Mouse (Mus musculus) kidney, postnatal 25 days (tissue): ENCODE results near the gene Litaf.
A peak's percentile ranks its signal among the peaks of the same experiment; 100 is the strongest.
"Not testable (repeated sequence)": the region's sequence is repeated elsewhere in the genome, so short reads cannot be mapped to it uniquely, and the experiment has no call there.

Experiments used
- DNase-seq, 2 experiments: peaks; one replicate each; pipeline ENCODE4 v3.0.0; 2021; ENCODE audit warnings: mixed read lengths in 2 of 2

Gene Litaf

GRCm38 (mm10) chr16:10990763-10991162 lies 75.2 kb downstream of the Litaf start:
- peak; percentile 21 to 48 for DNase-seq

- peak in 1 of 2 experiments; percentile 49 for DNase-seq
Observed at GRCm38 (mm10) chr16:10989896-10990295, 76.1 kb downstream of the Litaf start.

GRCm38 (mm10) chr16:10989361-10989760 lies 76.6 kb downstream of the Litaf start:
- DNase-seq, result peak in 1 of 2 experiments; percentile 20

- DNase-seq, result no peak
Observed at GRCm38 (mm10) chr16:10988261-10988660, 77.7 kb downstream of the Litaf start.

- no peak for DNase-seq
Observed at GRCm38 (mm10) chr16:10984534-10984933, 81.4 kb downstream of the Litaf start.

DNA sequence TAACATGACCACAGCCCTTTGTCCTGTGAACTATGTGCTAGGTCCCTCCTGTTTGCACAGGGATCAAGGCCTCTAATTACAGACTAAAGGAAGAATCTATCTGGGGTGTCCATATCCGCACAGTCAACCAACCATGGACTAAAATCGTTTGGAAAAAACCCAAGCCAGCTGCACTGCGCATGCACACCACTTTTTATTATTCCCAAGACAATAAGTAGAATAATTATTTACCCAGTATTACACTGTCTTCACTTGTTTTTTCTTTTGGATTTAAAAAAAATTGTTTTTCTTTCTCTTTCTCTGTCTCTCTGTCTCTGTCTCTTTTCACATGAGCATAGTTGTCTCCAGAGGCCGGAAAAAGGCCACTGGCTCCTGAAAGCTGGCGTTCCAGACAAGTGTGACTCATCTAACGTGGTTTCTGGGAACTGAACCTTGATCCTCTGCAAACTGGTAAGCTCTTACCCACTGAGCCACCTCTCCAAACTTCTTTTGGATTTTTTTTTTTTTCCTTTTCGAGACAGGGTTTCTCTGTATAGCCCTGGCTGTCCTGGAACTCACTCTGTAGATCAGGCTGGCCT lies 84.4 kb downstream of the Litaf start:
- peak; percentile 36 to 57 for DNase-seq

- DNase-seq, result peak; percentile 38 to 56
Observed at GRCm38 (mm10) chr16:10979064-10979803, 86.7 kb downstream of the Litaf start.

DNA sequence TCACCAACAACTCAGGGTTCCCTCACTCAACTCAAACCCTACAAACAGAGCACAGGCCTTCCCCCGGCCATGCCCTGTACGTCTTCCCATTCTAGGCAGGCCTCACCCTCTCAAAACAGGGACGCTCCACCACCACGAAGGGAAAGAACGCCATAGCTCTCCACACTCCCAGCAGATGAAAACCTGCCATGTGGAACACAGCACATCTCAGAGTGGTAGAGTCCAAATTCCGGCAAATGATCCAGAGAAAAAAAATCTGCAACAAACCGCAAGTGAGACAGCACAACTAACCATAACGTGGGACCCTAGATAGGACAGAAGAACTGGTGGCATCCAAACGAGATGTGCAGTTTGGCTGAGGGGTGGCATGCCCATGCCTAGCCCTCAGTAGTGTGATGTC lies 88.1 kb downstream of the Litaf start:
- DNase-seq, result no peak

DNA sequence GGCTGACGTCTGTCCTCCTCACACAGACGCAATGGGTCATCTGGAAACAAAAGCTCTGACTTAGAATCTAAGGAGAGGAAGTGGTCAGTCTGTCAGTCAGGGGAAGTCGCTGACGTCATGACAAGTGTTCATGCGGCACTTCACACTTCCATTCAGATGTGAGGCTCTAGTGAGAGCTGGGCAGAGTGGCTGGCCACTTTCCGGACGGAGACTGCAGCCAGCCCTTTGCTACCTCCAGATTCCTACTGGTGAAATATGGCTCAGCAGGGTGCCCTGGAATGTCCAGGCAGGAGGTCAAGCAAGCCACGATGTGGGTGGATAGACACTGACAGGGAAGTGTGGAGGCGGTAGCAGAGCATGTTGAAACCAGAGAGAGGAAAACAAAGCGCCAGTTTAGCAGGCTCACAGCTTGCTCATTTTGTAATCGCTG lies 89.7 kb downstream of the Litaf start:
- DNase-seq, result peak; percentile 55 to 75

DNA sequence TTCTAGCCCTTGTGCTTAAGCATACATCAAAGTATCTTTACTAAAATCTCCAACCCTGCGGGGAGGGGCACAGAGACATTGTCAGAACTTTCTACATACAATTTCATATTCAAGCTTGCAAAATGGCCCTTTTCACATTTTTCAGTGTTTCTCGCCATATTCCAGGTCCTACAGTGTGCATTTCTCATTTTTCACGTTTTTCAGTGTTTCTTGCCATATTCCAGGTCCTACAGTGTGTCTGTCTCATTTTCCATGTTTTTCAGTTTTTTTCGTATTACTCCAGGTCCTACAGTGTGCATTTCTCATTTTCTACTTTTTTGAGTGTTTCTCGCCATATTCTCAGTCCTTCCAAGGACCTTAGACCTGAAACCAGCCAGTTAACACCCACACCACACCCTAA lies 91.0 kb downstream of the Litaf start:
- DNase-seq, result peak in 1 of 2 experiments; percentile 86

GRCm38 (mm10) chr16:10974037-10974446 lies 91.9 kb downstream of the Litaf start:
- DNase-seq, result peak; percentile 82 to 87

GRCm38 (mm10) chr16:10972259-10972658 lies 93.7 kb downstream of the Litaf start:
- DNase-seq, result peak; percentile 68 to 80

DNA sequence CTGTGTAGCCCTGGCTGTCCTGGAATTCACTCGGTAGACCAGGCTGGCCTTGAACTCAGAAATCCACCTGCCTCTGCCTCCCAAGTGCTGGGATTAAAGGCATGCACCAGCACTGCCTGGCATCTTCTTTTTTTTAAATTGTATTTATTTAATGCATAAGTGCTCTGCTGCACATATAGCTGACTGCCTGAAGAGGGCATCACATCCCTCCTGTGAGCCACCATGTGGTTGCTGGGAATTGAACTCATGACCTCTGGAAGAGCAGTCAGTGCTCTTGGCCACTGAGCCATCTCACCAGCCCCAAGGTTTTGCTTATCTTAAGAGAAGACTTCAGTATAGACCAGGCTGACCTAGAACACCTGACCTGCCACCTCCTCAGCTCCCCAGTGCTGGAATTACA lies 96.0 kb downstream of the Litaf start:
- DNase-seq, result not testable (repeated sequence)

GRCm38 (mm10) chr16:10969342-10969741 lies 96.6 kb downstream of the Litaf start:
- no peak for DNase-seq

DNA sequence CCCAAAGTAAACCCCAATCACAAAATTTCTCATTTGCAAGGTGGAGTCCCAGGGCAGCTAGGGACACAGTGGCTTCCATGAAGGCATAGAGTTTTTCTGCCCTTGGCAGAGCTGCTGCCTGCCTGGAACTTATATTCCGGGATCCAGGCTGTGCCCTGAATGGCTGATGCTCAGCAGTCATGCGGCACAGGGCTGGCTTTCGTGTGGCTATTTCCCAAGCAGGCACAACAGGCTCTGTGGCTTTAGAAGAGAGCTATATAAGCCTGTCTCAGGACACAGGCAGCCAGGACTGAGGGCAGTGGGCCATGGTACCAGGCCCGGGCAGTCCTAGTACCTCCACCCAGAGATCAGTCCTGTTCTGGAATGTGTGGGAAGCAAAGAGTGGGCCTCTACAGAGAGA lies 97.7 kb downstream of the Litaf start:
- DNase-seq, result peak; percentile 46 to 83

GRCm38 (mm10) chr16:10967756-10968155 lies 98.2 kb downstream of the Litaf start:
- DNase-seq, result no peak

GRCm38 (mm10) chr16:10967013-10967412 lies 98.9 kb downstream of the Litaf start:
- no peak for DNase-seq

DNA sequence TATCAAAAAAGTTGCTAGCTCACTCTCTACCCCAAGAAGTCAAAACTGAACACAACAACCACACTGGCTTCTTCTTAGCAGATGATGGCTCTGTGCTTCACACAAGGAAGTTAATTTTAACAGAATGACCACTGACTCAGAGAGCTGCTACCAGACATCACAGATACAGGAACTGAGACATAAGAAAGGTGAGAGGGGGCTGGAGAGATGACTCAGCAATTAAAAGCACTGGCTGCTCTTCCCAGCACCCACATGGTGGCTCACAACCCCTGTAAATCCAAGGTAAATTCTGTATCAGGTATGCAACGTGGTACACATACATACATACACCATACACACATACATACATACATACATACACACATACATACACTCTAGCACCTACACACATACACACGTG lies 100.9 kb downstream of the Litaf start:
- DNase-seq, result no peak

DNA sequence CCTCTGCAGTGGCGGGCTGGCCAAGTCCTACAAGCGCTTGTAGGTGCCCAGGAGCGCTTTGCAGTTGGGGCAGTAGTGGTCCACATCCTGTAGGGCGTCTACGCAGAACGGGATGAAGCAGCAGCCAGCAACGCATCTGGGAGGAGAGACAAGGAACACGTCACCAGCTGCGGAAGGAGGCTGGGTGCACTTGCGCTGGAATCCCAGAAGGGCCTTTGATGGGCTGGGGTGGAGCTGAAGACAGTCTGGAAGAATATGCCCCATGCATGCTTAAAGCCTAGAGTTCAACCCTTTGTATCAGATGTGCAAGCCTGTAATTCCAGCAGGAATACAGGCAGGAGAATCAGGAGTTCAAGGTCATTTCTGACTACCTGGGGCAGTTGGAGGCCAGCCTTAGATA lies 105.0 kb downstream of the Litaf start:
- no peak for DNase-seq

DNA sequence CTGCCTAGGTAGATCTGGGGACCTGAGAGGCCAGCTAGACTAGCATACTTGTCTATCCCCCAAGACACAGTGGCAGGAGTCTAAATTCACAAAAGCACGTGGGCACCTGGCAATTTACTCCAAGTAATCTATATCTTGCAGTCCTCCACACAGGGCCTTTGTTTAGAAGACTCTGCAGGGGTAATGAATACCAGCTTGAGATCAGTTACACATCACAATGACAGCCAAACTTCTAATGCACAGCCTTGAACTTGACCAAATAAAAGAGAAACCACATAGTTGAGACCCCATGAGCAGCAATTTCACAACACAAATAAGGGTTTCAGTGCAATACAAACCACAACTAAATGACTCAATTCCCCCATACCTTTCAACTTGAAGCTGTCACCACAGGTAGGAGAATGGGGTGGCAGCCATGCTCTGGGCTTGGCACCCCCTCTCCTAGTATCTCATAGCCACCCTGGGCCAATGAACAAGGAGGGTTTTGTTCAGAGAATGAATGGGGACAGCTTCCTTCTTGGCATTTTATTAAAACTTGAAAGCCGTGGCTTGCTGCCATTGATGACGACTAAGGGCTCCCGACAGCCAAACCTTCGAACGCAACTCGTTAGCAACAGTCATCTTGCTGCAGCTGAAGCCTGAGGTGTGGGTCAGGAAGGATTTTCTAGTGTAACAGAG lies 107.1 kb downstream of the Litaf start:
- no peak for DNase-seq

DNA sequence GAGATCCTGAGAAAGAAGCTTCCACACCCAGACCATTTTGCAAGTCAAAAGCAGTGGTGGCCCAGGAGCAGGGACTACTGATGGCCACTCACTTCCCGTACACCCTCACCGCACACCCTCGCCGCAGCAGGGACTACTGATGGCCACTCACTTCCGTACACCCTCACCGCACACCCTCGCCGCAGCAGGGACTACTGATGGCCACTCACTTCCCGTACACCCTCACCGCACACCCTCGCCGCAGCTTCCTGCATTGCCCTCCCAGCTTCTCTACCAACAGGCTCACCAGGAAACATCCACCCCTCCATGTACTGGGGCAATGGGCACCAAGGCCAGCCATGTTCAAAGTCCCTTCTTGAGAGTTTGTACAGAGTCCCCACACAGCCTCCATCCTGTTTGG lies 107.7 kb downstream of the Litaf start:
- DNase-seq, result not testable (repeated sequence)

- DNase-seq, result no peak
Observed at GRCm38 (mm10) chr16:10957794-10958193, 108.2 kb downstream of the Litaf start.

DNA sequence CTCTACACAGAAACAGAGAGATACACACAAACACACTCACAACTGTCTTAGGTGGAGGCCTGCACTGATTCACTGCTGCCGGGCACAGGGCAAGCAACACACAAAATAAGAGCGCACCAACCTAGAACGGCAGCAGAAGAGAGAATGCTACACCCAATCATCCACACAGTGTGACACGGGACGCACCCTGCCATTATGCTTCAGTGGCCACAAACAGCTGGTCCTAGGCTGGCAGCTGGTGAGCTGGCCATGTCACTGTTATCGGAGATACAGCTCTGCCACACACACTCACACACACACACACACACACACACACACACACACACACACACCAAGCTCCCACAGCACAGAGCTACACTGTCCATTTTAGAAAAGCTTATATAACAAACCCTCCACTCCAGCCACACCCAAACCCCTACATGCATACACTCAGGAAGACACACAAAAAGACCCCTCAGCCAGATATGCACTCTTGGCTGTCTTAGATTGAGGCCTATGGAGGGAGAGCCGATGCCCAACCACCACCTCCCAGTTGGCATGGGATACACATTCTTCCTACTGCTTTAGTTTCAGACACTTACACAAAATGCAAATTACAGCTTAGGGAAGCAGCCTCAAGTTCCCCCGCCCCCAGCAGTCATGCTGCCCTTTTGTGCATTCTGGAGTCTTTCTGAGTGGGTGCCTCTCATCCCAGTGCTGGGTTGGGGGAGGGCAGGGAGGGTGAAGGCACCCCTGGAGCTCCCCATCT lies 108.8 kb downstream of the Litaf start:
- DNase-seq, result no peak
